Mouse (Mus musculus) limb, embryonic 14.5 days (tissue): ENCODE data around the gene Zfp442. TPM values are rescaled to one million over a fixed set of nuclear protein-coding genes. Genes with fewer than 3 reads are reported as not detected.
"Not testable (repeated sequence)": the region's sequence is repeated elsewhere in the genome, so short reads cannot be mapped to it uniquely, and the experiment has no call there.

Experiments
- ATAC-seq: fragments of 200-750 bp; cut with Nextera tagmentation; 2 replicates; pipeline ENCODE4 v1.8.0; 2017; ENCODE audit warnings: low read depth, moderate number of reproducible peaks, moderate TSS enrichment; ENCODE audit not compliant: low FRiP score
- DNase-seq: peaks from one replicate; pipeline ENCODE4 v3.0.0-alpha.2; 2015; ENCODE audit warnings: low spot score
- H3K27ac ChIP-seq: fragments of 300-500 bp; sonication (generic); replicated peaks from 2 replicates; pipeline ENCODE4 v1.5.1; 2014; ENCODE audit warnings: low read depth, mild to moderate bottlenecking, low read length, moderate library complexity, mixed read lengths
- H3K27me3 ChIP-seq: fragments of 300-500 bp; sonication (generic); 2 replicates; pipeline ENCODE4 v1.6.1; 2014; ENCODE audit warnings: low read length, mixed read lengths; ENCODE audit not compliant: control insufficient read depth, insufficient read depth
- H3K36me3 ChIP-seq: fragments of 300-500 bp; sonication (generic); 2 replicates; pipeline ENCODE4 v1.6.1; 2014; ENCODE audit warnings: mild to moderate bottlenecking, low read length, moderate library complexity, mixed read lengths; ENCODE audit not compliant: control insufficient read depth, insufficient read depth
- H3K4me1 ChIP-seq: fragments of 300-500 bp; sonication (generic); 2 replicates; pipeline ENCODE4 v1.6.1; 2014; ENCODE audit warnings: antibody characterized with exemption, low read length, mixed read lengths; ENCODE audit not compliant: control insufficient read depth, insufficient read depth
- H3K4me2 ChIP-seq: fragments of 300-500 bp; sonication (generic); replicated peaks from 2 replicates; pipeline ENCODE4 v1.6.1; 2014; ENCODE audit warnings: low read depth, mild to moderate bottlenecking, low read length, moderate library complexity; ENCODE audit not compliant: severe bottlenecking
- H3K4me3 ChIP-seq: fragments of 300-500 bp; sonication (generic); replicated peaks from 2 replicates; pipeline ENCODE4 v1.5.1; 2014; ENCODE audit warnings: low read length
- H3K9ac ChIP-seq: fragments of 300-500 bp; sonication (generic); 2 replicates; pipeline ENCODE4 v1.6.1; 2014; ENCODE audit warnings: mild to moderate bottlenecking, low read depth, low read length, moderate library complexity; ENCODE audit not compliant: severe bottlenecking
- H3K9me3 ChIP-seq: fragments of 300-500 bp; sonication (generic); 2 replicates; pipeline ENCODE4 v1.6.1; 2016; ENCODE audit warnings: low read length; ENCODE audit not compliant: control insufficient read depth
- POLR2A ChIP-seq: fragments of 200-500 bp; IDR thresholded peaks from 2 replicates; pipeline ENCODE4 v1.8.0; 2012; ENCODE audit warnings: inconsistent platforms, mild to moderate bottlenecking, moderate library complexity, borderline replicate concordance; ENCODE audit not compliant: insufficient read depth, insufficient read length; ENCODE audit errors: extremely low read depth
- WGBS: fragments of 180-500 bp; shearing (Covaris S2); extraction: QIAGEN DNeasy Blood & Tissue Kit; methylation state at CpG from one replicate; pipeline ENCODE4 v1.1.7; 2014; 5-methylcytosine and 5-hydroxymethylcytosine counted together
- polyA plus RNA-seq, 2 experiments: library from polyadenylated mRNA; depleted of rRNA in 1 of 2; stranded (reverse) in 1 of 2; unstranded in 1 of 2; fragments of >200 nt; fragmentation: Nextera tagmentation in 1 of 2; extraction: Ambion mirVana in 1 of 2; gene quantifications; 2 replicates each; pipeline versions ENCODE4 v1.2.1 to v1.2.3; 2012 to 2014

Gene Zfp442
- polyA plus RNA-seq, 2 experiments: 1.5 to 7.6 TPM

- no peak overlapping the region for H3K4me2 ChIP-seq
- DNase-seq: no peak
- H3K9ac ChIP-seq: no peak overlapping the region
- ATAC-seq: no peak
- no peaks in the 10 kb centered on the region for H3K36me3 ChIP-seq
- no peak for TF ChIP-seq POLR2A
- no peaks in the 10 kb centered on the region for H3K4me1 ChIP-seq
- no peaks in the 10 kb centered on the region for H3K27me3 ChIP-seq
- no peak overlapping the region for H3K4me3 ChIP-seq
- 81% methylated on average over 1 of the region's 1 CpGs for WGBS
- H3K9me3 ChIP-seq: no peaks in the 10 kb centered on the region
- no peak overlapping the region for H3K27ac ChIP-seq
Measured at GRCm38 (mm10) chr2:150390198-150390597, 61.1 kb downstream of the Zfp442 start.

GRCm38 (mm10) chr2:150385553-150386106 lies 65.7 kb downstream of the Zfp442 start:
- not testable (repeated sequence) for H3K27me3 ChIP-seq, H3K4me2 ChIP-seq, ATAC-seq, H3K36me3 ChIP-seq, H3K9me3 ChIP-seq, H3K27ac ChIP-seq, H3K4me3 ChIP-seq, H3K9ac ChIP-seq, DNase-seq, H3K4me1 ChIP-seq
- 92% methylated on average over 18 of the region's 19 CpGs for WGBS

GRCm38 (mm10) chr2:150362878-150363229 lies 88.4 kb downstream of the Zfp442 start:
- Histone ChIP-seq H3K9ac (peak overlapping the region; percentile 77), H3K27me3 (no peaks in the 10 kb centered on the region), H3K4me1 (no peaks in the 10 kb centered on the region), H3K9me3 (no peaks in the 10 kb centered on the region), H3K27ac (no peak overlapping the region), H3K4me3 (peak overlapping the region; percentile 62), H3K4me2 (peak overlapping the region; percentile 48), H3K36me3 (no peaks in the 10 kb centered on the region)
- TF ChIP-seq POLR2A: no peak
- no peak for DNase-seq
- 9% methylated on average over 4 of the region's 4 CpGs for WGBS
- ATAC-seq: peak; percentile 13; the same call in 1 of the 2 replicates

GRCm38 (mm10) chr2:150362113-150362877 lies 89.0 kb downstream of the Zfp442 start, which contains the start of gene 3300002I08Rik:
3300002I08Rik (minus strand) TSS chr2:150362765.
- H3K4me1 ChIP-seq, H3K36me3 ChIP-seq, H3K27me3 ChIP-seq, H3K9me3 ChIP-seq: not testable (repeated sequence)
- H3K4me3 ChIP-seq: peak within 1 kb of the TSS; percentile 62
- ATAC-seq: peak; percentile 97
- WGBS: under 1% methylated on average over 14 of the region's 17 CpGs
- H3K4me2 ChIP-seq: peak within 1 kb of the TSS; percentile 48
- 0 out of 2 replicates have a peak within 1 kb of the TSS, but pooled peaks have one; percentile 48 for H3K27ac ChIP-seq
- peak within 1 kb of the TSS; percentile 77 for H3K9ac ChIP-seq
- peak; percentile 92 for DNase-seq

Other genes starting within 250 kb of the Zfp442 start
- gene Zfp937, start 233.4 kb downstream of the Zfp442 start, polyA plus RNA-seq (2012; rRNA removed): 1.7 and 2.2 TPM in 2 replicates
- gene Zfp937, start 233.4 kb downstream of the Zfp442 start, polyA plus RNA-seq (2014; fragmentation: Nextera tagmentation; extraction: Ambion mirVana): 8.4 and 8.5 TPM in 2 replicates
- 2.0 and 2.4 TPM in 2 replicates for gene Gm21994, start 195.9 kb downstream of the Zfp442 start, polyA plus RNA-seq (2012; rRNA removed)
- gene Gm21994, start 195.9 kb downstream of the Zfp442 start, polyA plus RNA-seq (2014; fragmentation: Nextera tagmentation; extraction: Ambion mirVana): 3.5 and 4.4 TPM in 2 replicates
- 0.05 and 0.06 TPM in 2 replicates for gene Gm14124, start 194.0 kb downstream of the Zfp442 start, polyA plus RNA-seq (2012; rRNA removed)
- 0.07 TPM in 1 of 2 replicates, not detected in the other for gene Gm14124, start 194.0 kb downstream of the Zfp442 start, polyA plus RNA-seq (2014; fragmentation: Nextera tagmentation; extraction: Ambion mirVana)
- gene Gm10130, start 127.8 kb downstream of the Zfp442 start, polyA plus RNA-seq (2012; rRNA removed): 0.45 and 0.67 TPM in 2 replicates
- gene Gm10130, start 127.8 kb downstream of the Zfp442 start, polyA plus RNA-seq (2014; fragmentation: Nextera tagmentation; extraction: Ambion mirVana): 1.9 and 3.6 TPM in 2 replicates
- gene 3300002I08Rik, start 88.7 kb downstream of the Zfp442 start, polyA plus RNA-seq (2012; rRNA removed): 2.7 and 2.8 TPM in 2 replicates
- gene 3300002I08Rik, start 88.7 kb downstream of the Zfp442 start, polyA plus RNA-seq (2014; fragmentation: Nextera tagmentation; extraction: Ambion mirVana): 9.0 TPM in 2 replicates
- gene Zfp345, start 33.6 kb upstream of the Zfp442 start, polyA plus RNA-seq (2012; rRNA removed): 0.05 and 0.06 TPM in 2 replicates
- gene Zfp345, start 33.6 kb upstream of the Zfp442 start, polyA plus RNA-seq (2014; fragmentation: Nextera tagmentation; extraction: Ambion mirVana): not detected in 2 replicates
- 1.6 and 1.9 TPM in 2 replicates for gene Cst7, start 118.9 kb upstream of the Zfp442 start, polyA plus RNA-seq (2012; rRNA removed)
- 2.4 and 3.8 TPM in 2 replicates for gene Cst7, start 118.9 kb upstream of the Zfp442 start, polyA plus RNA-seq (2014; fragmentation: Nextera tagmentation; extraction: Ambion mirVana)
- 39.2 and 39.5 TPM in 2 replicates for gene Apmap, start 157.1 kb upstream of the Zfp442 start, polyA plus RNA-seq (2012; rRNA removed)
- 30.9 and 31.6 TPM in 2 replicates for gene Apmap, start 157.1 kb upstream of the Zfp442 start, polyA plus RNA-seq (2014; fragmentation: Nextera tagmentation; extraction: Ambion mirVana)
- 5.5 and 7.4 TPM in 2 replicates for gene Acss1, start 217.0 kb upstream of the Zfp442 start, polyA plus RNA-seq (2012; rRNA removed)
- 4.0 and 5.6 TPM in 2 replicates for gene Acss1, start 217.0 kb upstream of the Zfp442 start, polyA plus RNA-seq (2014; fragmentation: Nextera tagmentation; extraction: Ambion mirVana)
- gene Vsx1, start 237.9 kb upstream of the Zfp442 start, polyA plus RNA-seq (2012; rRNA removed): 0.01 and 0.03 TPM in 2 replicates
- gene Vsx1, start 237.9 kb upstream of the Zfp442 start, polyA plus RNA-seq (2014; fragmentation: Nextera tagmentation; extraction: Ambion mirVana): not detected in 2 replicates